Mouse (Mus musculus): Measurements from ENCODE around the gene Samd8.

Samd8 gene

GRCm38 (mm10) chr14:21825786-21826491 is 75.6 kb downstream of the Samd8 start:
- no peak for DNase-seq (ENCODE audit: low spot score in 2 of 2)

DNA sequence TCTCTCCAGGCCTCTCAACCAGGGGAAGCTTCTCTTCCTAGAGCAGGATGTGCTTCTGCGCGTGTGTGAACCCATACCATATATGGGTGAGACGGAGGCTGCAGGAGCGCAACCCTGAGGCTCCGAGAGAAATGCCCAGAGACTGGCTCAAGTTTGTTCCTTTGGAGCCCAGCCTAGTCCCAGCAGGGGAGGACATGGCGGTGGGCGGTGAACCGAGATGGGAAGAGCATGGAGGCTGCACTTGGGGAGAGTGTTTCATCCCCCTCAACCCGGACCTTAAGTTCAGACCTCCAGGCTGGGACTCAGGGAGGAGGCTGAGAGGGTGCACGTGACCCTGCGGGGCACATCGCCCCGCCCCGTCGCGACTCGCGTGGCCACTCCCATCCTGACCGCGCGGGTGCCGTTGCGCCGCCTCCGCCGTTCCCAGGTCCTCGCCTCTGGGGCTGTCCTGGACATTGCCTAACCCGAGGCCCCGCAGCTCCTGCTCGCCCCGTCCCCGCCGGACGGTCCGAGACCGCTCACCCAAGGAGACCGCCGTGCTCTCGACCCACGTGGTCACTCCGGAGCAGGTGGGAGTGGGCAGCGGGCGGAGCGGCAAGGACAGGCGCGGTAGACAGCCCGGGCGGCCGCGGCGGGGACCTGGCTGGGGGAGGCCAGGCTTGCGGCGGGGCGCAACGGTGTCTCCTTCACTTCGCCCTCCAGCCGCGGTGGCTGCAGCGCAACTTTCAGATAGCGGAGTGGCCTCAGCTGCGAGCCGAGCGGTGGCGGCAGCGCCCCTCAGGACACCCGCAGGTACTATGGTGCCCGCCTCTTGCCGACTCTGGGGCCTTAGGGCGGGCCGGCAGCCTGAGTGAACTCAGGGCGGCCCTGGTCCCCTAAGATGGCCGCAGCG is 80.8 kb downstream of the Samd8 start:
- DNase-seq (ENCODE audit: low spot score in 2 of 2), result peak; percentile 93 to 94

- DNase-seq (ENCODE audit: low spot score in 2 of 2), result no peak
Measured at GRCm38 (mm10) chr14:21831830-21832403, 81.6 kb downstream of the Samd8 start.

DNA sequence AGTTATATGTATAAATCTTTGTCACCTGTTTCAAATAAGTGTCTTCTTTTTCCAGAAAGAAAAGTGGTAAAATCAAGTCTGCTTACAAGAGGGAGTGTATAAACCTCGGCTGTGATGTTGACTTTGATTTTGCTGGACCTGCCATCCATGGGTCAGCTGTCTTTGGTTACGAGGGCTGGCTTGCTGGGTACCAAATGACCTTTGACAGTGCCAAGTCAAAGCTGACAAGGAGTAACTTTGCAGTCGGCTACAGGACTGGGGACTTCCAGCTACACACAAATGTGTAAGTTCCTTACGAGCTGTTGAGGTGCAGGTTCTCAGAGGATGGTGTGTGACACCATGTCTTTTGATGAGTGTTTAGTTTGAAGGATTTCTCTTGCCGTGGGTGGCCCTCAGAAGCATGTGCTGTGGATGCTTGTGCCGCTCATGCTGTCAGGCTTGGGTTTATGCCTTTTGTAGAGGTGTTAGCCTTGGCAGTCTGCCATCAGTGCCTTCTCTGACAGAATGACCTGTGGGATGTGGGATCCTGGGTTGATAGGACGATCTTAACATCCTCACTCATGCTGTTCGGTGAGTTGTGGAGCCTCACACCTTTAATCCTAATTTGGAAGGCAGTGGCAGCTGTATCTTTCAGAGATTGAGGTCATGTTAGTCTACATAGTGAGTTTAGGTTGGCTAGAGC is 88.1 kb downstream of the Samd8 start:
- no peak for DNase-seq (ENCODE audit: low spot score in 2 of 2)

DNA sequence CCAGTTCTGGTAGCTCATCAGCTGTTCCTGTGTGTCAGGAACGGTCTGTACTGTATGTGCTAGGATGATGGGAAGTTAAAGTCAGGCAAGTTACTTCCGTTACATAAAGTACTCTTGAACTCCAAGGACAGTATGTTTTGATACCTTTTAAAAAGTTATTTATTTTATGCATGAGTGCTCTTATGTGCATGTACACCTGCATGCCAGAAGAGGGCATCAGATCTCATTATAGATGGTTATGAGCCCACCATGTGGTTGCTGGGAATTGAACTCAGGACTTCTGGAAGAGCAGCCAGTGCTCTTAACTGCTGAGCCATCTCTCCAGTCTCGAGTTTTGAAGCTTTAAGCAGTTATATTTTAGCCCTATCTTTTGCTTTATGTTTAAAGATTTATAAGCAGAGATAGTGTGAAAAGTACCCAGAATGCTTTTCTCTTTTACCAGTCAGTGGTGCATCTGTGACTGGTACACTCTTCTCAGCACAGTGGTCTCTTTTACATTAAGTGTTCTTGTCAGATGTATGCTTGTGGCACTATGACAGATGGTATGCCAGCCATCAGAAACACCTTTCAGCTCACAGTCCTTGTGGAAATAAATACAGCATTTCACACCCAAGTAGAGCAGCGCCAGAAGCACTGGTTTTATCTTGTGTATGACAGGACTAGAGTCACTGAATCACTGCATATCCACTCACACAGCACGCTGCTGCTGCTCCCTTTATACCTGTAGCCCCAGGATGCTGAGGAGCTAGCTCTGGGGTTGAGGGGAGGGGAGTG is 91.7 kb downstream of the Samd8 start:
- no peak for DNase-seq (ENCODE audit: low spot score in 2 of 2)

GRCm38 (mm10) chr14:21843263-21843662 is 92.9 kb downstream of the Samd8 start:
- DNase-seq (ENCODE audit: low spot score in 2 of 2), result no peak

DNA sequence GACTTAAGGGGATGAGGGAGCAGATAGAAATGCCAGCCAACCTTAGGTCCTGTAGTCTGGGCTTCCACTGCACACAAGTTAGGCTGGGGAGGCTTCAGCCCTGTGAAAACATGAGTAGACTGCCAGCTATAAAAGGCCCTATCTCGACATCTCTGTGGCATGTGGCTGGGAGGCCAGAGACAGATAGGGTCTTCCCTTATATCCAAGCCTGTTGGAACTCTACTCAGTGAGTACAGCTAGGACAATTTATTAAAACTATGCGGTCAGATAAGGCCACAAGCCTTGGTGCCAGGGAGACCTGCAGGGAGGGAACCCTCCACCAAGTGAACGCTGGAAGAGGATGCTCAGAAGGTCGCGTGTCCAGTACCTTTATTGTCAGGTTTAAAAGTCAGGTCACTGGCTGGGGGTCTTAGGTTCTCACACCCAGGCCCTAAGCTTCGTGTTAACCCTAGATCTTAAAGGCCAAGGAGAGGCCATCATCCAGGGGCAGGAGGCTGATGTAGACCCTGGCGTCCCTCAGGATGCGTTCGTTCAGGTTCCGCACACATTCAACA is 96.6 kb downstream of the Samd8 start:
- DNase-seq (ENCODE audit: low spot score in 2 of 2), result no peak

GRCm38 (mm10) chr14:21847381-21848165 is 97.2 kb downstream of the Samd8 start:
- no peak for DNase-seq (ENCODE audit: low spot score in 2 of 2)
